Mouse (Mus musculus) embryonic facial prominence, embryonic 14.5 days (tissue): ENCODE measurements around the gene Flad1. TPM values are rescaled to one million over a fixed set of nuclear protein-coding genes. Genes with fewer than 3 reads are reported as not detected.

Experiments
- ATAC-seq: fragments of 200-750 bp; cut with Nextera tagmentation; 2 replicates; pipeline ENCODE4 v1.8.0; 2017; ENCODE audit warnings: low read depth, moderate number of reproducible peaks, moderate TSS enrichment
- DNase-seq: peaks from one replicate; pipeline ENCODE4 v3.0.0-alpha.2; 2015; ENCODE audit warnings: low spot score
- H3K27ac ChIP-seq: fragments of 300-500 bp; sonication (generic); replicated peaks from 2 replicates; pipeline ENCODE4 v1.5.1; 2014; ENCODE audit warnings: low read depth, mild to moderate bottlenecking, low read length, moderate library complexity
- H3K27me3 ChIP-seq: fragments of 300-500 bp; sonication (generic); replicated peaks from 2 replicates; pipeline ENCODE4 v1.6.1; 2014; ENCODE audit warnings: low read length; ENCODE audit not compliant: control insufficient read depth, insufficient read depth
- H3K36me3 ChIP-seq: fragments of 300-500 bp; sonication (generic); 2 replicates; pipeline ENCODE4 v1.6.1; 2014; ENCODE audit warnings: low read length, mixed read lengths; ENCODE audit not compliant: control insufficient read depth, insufficient read depth
- H3K4me1 ChIP-seq: fragments of 300-500 bp; sonication (generic); 2 replicates; pipeline ENCODE4 v1.6.1; 2014; ENCODE audit warnings: antibody characterized with exemption, low read length; ENCODE audit not compliant: control insufficient read depth, insufficient read depth
- H3K4me2 ChIP-seq: fragments of 300-500 bp; sonication (generic); 2 replicates; pipeline ENCODE4 v1.6.1; 2014; ENCODE audit warnings: low read depth, mild to moderate bottlenecking, low read length, moderate library complexity, mixed read lengths
- H3K4me3 ChIP-seq: fragments of 300-500 bp; sonication (generic); 2 replicates; pipeline ENCODE4 v1.5.1; 2014; ENCODE audit warnings: low read depth, mild to moderate bottlenecking, low read length
- H3K9ac ChIP-seq: fragments of 300-500 bp; sonication (generic); 2 replicates; pipeline ENCODE4 v1.6.1; 2014; ENCODE audit warnings: low read depth, mild to moderate bottlenecking, low read length, moderate library complexity, mixed read lengths
- H3K9me3 ChIP-seq: fragments of 300-500 bp; sonication (generic); 2 replicates; pipeline ENCODE4 v1.6.1; 2016; ENCODE audit warnings: low read length; ENCODE audit not compliant: control insufficient read depth
- WGBS: fragments of 180-500 bp; shearing (Covaris S2); extraction: QIAGEN DNeasy Blood & Tissue Kit; methylation state at CpG from one replicate; pipeline ENCODE4 v1.1.7; 2014; 5-methylcytosine and 5-hydroxymethylcytosine counted together
- polyA plus RNA-seq: library from polyadenylated mRNA; unstranded; fragments of >200 nt; fragmentation: Nextera tagmentation; extraction: Ambion mirVana; gene quantifications from 2 replicates; pipeline ENCODE4 v1.2.1, GENCODE M21; 2014

Flad1 gene
- polyA plus RNA-seq, 1 experiment from 2014 or later: 24.8 TPM

- H3K4me1 ChIP-seq: peaks cover 13% of the 10 kb centered on the region; the same call in 1 of the 2 replicates
- ATAC-seq (peak; percentile 38; the same call in 1 of the 2 replicates), DNase-seq (no peak)
- H3K9ac ChIP-seq: 0 out of 2 replicates have a peak overlapping the region, but pooled peaks have one; percentile 19
- H3K4me3 ChIP-seq: no peak overlapping the region
- peak overlapping the region; percentile 7; the same call in 1 of the 2 replicates for H3K4me2 ChIP-seq
- WGBS: 57% methylated on average over 9 of the region's 12 CpGs
- H3K9me3 ChIP-seq: no peaks in the 10 kb centered on the region
- H3K36me3 ChIP-seq: 0 out of 2 replicates have a peak, but pooled peaks cover under 1% of the 10 kb centered on the region
- no peak overlapping the region; the same call in 1 of the 2 replicates for H3K27ac ChIP-seq
- no peaks in the 10 kb centered on the region for H3K27me3 ChIP-seq
Observed at GRCm38 (mm10) chr3:89384331-89385076, 27.2 kb downstream of the Flad1 start.

GRCm38 (mm10) chr3:89383651-89384255 is 27.9 kb downstream of the Flad1 start:
- Histone ChIP-seq H3K9me3 (no peaks in the 10 kb centered on the region), H3K4me3 (no peak overlapping the region), H3K4me1 (peaks cover 13% of the 10 kb centered on the region; the same call in 1 of the 2 replicates), H3K9ac (no peak overlapping the region), H3K27me3 (no peaks in the 10 kb centered on the region), H3K27ac (no peak overlapping the region), H3K4me2 (no peak overlapping the region), H3K36me3 (0 out of 2 replicates have a peak, but pooled peaks cover 5% of the 10 kb centered on the region)
- ATAC-seq: no peak
- WGBS: 76% methylated on average over 5 of the region's 5 CpGs
- no peak for DNase-seq

DNA sequence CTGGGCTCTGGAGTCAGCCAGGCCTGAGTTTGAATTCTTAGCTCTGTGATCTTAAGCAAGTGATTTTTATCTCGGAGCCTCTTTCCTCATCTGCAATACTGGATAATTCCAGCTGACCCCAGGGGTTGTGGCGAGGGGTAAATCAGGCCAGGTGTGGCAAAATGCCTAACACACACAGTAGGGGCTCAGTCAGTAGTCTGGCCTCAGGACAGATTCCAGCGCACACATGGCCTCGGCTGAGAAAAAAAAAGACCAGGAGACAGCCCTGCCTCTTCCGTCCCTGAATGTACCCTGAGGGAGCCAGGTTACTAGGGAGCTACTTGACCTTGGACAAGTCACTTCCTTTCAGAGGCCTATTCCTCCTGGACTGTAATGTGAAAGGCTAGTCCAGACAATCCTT is 28.7 kb downstream of the Flad1 start:
- peaks cover 13% of the 10 kb centered on the region; the same call in 1 of the 2 replicates for H3K4me1 ChIP-seq
- no peak for DNase-seq

DNA sequence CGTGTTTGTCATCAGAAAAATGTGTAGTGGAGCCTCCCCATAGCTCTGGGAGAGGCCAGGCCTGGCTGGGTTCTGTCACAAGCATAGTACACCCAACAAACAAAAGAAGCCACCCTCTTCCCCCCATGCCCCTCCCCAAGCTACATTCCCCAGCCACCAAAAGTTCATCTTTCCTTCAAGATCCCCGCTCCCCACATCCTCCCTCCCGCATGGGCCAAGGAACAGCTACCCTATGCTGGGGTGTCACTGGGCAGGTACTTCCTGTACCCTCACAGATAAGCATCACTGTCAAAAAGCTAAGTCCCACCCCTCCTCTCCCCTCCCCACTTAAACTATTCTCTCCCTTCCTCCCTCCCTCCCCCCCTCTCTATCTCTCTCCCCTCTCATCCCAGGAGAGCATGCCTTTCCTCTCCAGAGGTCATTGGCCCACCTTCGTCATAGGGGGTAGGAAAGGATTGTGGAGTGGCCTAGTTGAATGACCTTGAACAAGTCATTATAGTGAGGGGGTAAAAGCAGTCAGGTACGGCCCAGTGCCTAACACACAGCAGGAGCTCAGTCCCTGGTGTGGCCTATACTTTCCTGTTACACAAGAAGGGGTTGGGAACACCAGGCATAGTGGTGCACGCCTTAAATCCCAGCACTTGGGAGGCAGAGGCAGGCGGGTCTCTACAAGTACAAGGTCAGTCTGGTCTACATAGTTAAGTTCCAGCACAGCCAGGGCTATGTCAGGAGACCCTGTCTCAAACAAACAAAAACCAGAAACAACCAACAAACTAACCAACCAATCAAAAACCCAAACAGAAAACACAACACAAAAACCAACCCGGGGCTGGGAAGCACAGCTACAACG is 29.4 kb downstream of the Flad1 start:
- ATAC-seq (no peak), DNase-seq (no peak)
- no peak overlapping the region for H3K4me2 ChIP-seq
- no peaks in the 10 kb centered on the region for H3K27me3 ChIP-seq
- WGBS: 84% methylated on average over 9 of the region's 9 CpGs
- peaks cover 13% of the 10 kb centered on the region; the same call in 1 of the 2 replicates for H3K4me1 ChIP-seq
- 0 out of 2 replicates have a peak, but pooled peaks cover 5% of the 10 kb centered on the region for H3K36me3 ChIP-seq
- no peak overlapping the region for H3K9ac ChIP-seq
- H3K4me3 ChIP-seq: no peak overlapping the region
- H3K27ac ChIP-seq: no peak overlapping the region
- no peaks in the 10 kb centered on the region for H3K9me3 ChIP-seq

More for the DNA sequence above, 28.7 kb downstream of the Flad1 start:
- ATAC-seq: no peak
- H3K4me3 ChIP-seq: no peak overlapping the region
- WGBS: 63% methylated on average over 5 of the region's 5 CpGs
- 0 out of 2 replicates have a peak, but pooled peaks cover 5% of the 10 kb centered on the region for H3K36me3 ChIP-seq
- no peak overlapping the region for H3K9ac ChIP-seq
- no peak overlapping the region for H3K4me2 ChIP-seq
- no peak overlapping the region for H3K27ac ChIP-seq
- no peaks in the 10 kb centered on the region for H3K9me3 ChIP-seq
- no peaks in the 10 kb centered on the region for H3K27me3 ChIP-seq

- DNase-seq (no peak), ATAC-seq (no peak)
- WGBS: 80% methylated on average over 11 of the region's 11 CpGs
- no peak overlapping the region for H3K4me3 ChIP-seq
- H3K9ac ChIP-seq: no peak overlapping the region
- H3K36me3 ChIP-seq: 0 out of 2 replicates have a peak, but pooled peaks cover 5% of the 10 kb centered on the region
- H3K4me2 ChIP-seq: no peak overlapping the region
- no peaks in the 10 kb centered on the region for H3K9me3 ChIP-seq
- 0 out of 2 replicates have a peak, but pooled peaks cover 8% of the 10 kb centered on the region for H3K4me1 ChIP-seq
- H3K27me3 ChIP-seq: no peaks in the 10 kb centered on the region
- no peak overlapping the region for H3K27ac ChIP-seq
Observed at GRCm38 (mm10) chr3:89381233-89381632, 30.4 kb downstream of the Flad1 start.

DNA sequence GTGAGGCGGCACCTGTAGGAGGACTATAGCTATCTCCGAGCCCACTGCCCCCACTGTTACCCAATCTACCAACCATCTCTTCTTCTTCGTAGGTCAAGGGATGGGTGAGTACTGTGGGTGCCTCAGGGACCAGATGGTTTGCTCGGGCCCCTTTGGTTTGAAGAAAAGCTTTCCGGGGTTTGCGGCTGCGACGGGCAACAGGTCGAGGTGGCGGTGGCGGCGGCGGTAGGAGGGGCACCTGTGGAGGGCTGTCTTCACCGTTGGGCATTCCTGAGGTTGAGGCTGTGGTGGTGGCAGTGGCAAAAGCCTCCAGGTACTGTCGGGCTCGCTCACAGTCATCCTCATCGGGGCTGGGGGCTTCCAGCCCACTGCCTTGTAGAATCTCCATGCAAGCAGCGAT is 31.0 kb downstream of the Flad1 start:
- H3K27me3 ChIP-seq: no peaks in the 10 kb centered on the region
- no peak for ATAC-seq
- H3K9ac ChIP-seq: no peak overlapping the region
- no peak overlapping the region for H3K4me2 ChIP-seq
- DNase-seq: no peak
- H3K27ac ChIP-seq: no peak overlapping the region
- H3K4me3 ChIP-seq: no peak overlapping the region
- H3K4me1 ChIP-seq: 0 out of 2 replicates have a peak, but pooled peaks cover 8% of the 10 kb centered on the region
- 0 out of 2 replicates have a peak, but pooled peaks cover 5% of the 10 kb centered on the region for H3K36me3 ChIP-seq
- WGBS: 90% methylated on average over 17 of the region's 18 CpGs
- no peaks in the 10 kb centered on the region for H3K9me3 ChIP-seq

- H3K9ac ChIP-seq: no peak overlapping the region
- no peak overlapping the region for H3K4me3 ChIP-seq
- no peak overlapping the region for H3K27ac ChIP-seq
- ATAC-seq (no peak), DNase-seq (no peak)
- 0 out of 2 replicates have a peak, but pooled peaks cover 3% of the 10 kb centered on the region for H3K4me1 ChIP-seq
- WGBS: 94% methylated on average over 14 of the region's 14 CpGs
- H3K9me3 ChIP-seq: no peaks in the 10 kb centered on the region
- H3K27me3 ChIP-seq: no peaks in the 10 kb centered on the region
- H3K36me3 ChIP-seq: 0 out of 2 replicates have a peak, but pooled peaks cover 5% of the 10 kb centered on the region
- no peak overlapping the region for H3K4me2 ChIP-seq
Observed at GRCm38 (mm10) chr3:89380291-89380690, 31.4 kb downstream of the Flad1 start.
